Mouse (Mus musculus): ENCODE data around the gene Zfp628. TPM values are rescaled to one million over a fixed set of nuclear protein-coding genes. Genes with fewer than 3 reads are reported as not detected.

Gene Zfp628
- total and polyA plus RNA-seq, 2 experiments from 2014 or later: 6.0 to 9.2 TPM

DNA sequence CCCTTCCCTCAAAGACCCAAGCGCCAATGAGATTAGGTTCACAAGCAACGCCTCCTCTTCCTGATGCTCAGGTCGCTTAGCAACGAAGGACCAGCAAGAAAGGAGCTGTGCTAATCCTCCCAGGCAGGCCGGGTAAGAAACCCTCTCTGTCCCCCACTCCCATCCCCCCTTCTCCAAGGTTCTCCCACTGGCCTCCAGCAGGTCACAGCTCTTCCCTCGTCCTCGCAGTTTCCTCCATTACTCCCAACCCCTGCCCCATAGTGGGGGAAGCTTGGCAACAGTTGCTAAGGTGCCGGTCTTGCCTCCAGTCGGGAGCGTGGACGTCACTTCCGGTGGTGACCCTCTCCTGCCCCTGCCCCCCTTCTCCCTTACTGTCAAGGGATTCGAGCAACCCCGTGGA, 7.5 kb downstream of the Zfp628 start:
- peak overlapping the region; percentile 53 for H3K4me3 ChIP-seq (ENCODE audit: low read depth, low read length)
- 1% methylated on average over 14 of the region's 14 CpGs for WGBS
- no peaks in the 10 kb centered on the region for H3K27me3 ChIP-seq (ENCODE audit: insufficient read depth, low read length)
- DNase-seq (peak; percentile 95), ATAC-seq (peak; percentile 88)
- TF ChIP-seq CTCF (IDR thresholded peaks at IDR 0.05; ENCODE audit: low read depth): no peak
- H3K27ac ChIP-seq (ENCODE audit: low read depth, low read length): peak overlapping the region; percentile 96
- peaks cover 28% of the 10 kb centered on the region; the same call in 1 of the 2 replicates for H3K4me1 ChIP-seq (ENCODE audit: insufficient read depth)
- H3K9ac ChIP-seq: peak overlapping the region; percentile 68
- peak overlapping the region; percentile 97 for H3K4me2 ChIP-seq (ENCODE audit: low read depth)
- no peaks in the 10 kb centered on the region for H3K9me3 ChIP-seq (ENCODE audit: low read length)
- peaks cover 28% of the 10 kb centered on the region for H3K36me3 ChIP-seq (ENCODE audit: insufficient read depth)

- no peaks in the 10 kb centered on the region for H3K9me3 ChIP-seq (ENCODE audit: low read length)
- H3K4me1 ChIP-seq (ENCODE audit: insufficient read depth): peaks cover 28% of the 10 kb centered on the region; the same call in 1 of the 2 replicates
- peak; percentile 92 for DNase-seq
- H3K4me2 ChIP-seq (ENCODE audit: low read depth): peak overlapping the region; percentile 97
- H3K27ac ChIP-seq (ENCODE audit: low read depth, low read length): peak overlapping the region; percentile 96
- peak; percentile 53 for ATAC-seq
- peak overlapping the region; percentile 53 for H3K4me3 ChIP-seq (ENCODE audit: low read depth, low read length)
- TF ChIP-seq CTCF (IDR thresholded peaks at IDR 0.05; ENCODE audit: low read depth): peak; percentile 63
- peak overlapping the region; percentile 68 for H3K9ac ChIP-seq
- WGBS: 2% methylated on average over 14 of the region's 14 CpGs
- H3K27me3 ChIP-seq (ENCODE audit: insufficient read depth, low read length): no peaks in the 10 kb centered on the region
- H3K36me3 ChIP-seq (ENCODE audit: insufficient read depth): peaks cover 25% of the 10 kb centered on the region
These were observed 8.0 kb downstream of the Zfp628 start for GRCm38 (mm10) chr7:4922931-4923565.

DNA sequence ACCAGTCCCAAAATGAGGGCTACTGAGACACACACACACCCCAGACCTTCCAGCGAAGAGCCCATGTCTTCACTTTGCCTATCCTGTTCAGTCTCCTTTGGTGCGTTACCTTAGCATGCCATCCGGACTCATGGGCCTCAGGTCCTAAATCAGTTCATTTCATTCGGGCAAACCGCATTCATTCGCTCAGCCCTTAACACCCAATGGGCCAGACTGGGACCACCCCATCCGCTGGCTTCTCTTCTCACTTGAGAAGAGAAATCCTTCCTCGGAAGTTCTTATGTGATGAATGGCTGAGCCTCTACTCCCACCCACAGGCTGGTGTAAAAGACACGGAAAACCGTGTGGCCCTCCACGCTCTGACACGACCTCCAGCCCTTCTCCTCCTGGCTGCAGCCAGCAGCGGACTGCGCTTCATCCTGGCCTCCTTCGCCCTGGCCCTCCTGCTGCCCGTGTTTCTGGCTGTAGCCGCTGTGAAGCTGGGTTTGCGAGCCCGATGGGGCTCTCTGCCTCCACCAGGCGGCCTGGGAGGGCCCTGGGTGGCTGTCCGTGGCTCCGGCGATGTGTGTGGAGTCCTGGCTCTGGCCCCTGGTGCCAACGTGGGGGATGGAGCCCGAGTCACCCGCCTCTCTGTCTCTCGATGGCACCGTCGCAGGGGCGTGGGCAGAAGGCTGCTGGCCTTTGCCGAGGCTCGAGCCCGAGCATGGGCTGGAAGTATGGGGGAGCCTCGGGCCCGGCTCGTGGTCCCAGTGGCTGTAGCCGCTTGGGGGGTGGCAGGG, 8.8 kb downstream of the Zfp628 start:
- peaks cover 25% of the 10 kb centered on the region for H3K36me3 ChIP-seq (ENCODE audit: insufficient read depth)
- ATAC-seq (peak; percentile 8), DNase-seq (peak; percentile 67)
- peak overlapping the region; percentile 96 for H3K27ac ChIP-seq (ENCODE audit: low read depth, low read length)
- 5% methylated on average over 37 of the region's 37 CpGs for WGBS
- peak overlapping the region; percentile 97 for H3K4me2 ChIP-seq (ENCODE audit: low read depth)
- H3K4me3 ChIP-seq (ENCODE audit: low read depth, low read length): peak overlapping the region; percentile 53
- H3K4me1 ChIP-seq (ENCODE audit: insufficient read depth): peaks cover 28% of the 10 kb centered on the region; the same call in 1 of the 2 replicates
- H3K27me3 ChIP-seq (ENCODE audit: insufficient read depth, low read length): no peaks in the 10 kb centered on the region
- peak; percentile 67 for TF ChIP-seq CTCF (IDR thresholded peaks at IDR 0.05; ENCODE audit: low read depth)
- peak overlapping the region; percentile 68 for H3K9ac ChIP-seq
- no peaks in the 10 kb centered on the region for H3K9me3 ChIP-seq (ENCODE audit: low read length)

DNA sequence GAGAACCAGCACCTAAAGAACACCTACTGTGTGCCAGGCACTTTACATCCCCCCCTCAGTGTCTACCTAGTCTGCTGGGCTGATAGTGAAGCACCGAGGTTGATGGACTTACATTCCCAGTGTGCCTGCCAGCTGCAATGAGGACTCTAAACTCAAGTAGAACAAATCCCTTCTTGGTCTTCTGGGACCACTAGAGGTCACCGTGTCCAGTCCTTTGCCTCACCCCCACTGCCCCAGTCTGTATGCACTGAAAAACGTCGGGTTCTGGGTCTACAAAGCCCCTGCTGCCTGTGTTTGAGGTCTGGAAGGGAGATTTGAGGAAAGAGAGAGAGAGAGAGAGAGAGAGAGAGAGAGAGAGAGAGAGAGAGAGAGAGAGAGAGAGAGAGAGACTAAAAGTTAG, 9.5 kb downstream of the Zfp628 start:
- 1% methylated on average over 4 of the region's 4 CpGs for WGBS
- H3K4me3 ChIP-seq (ENCODE audit: low read depth, low read length): peak overlapping the region; percentile 53; the same call in 1 of the 2 replicates
- peak; percentile 41 for DNase-seq

GRCm38 (mm10) chr7:4924891-4925301, 9.9 kb downstream of the Zfp628 start:
- ATAC-seq: no peak
- peaks cover 28% of the 10 kb centered on the region; the same call in 1 of the 2 replicates for H3K4me1 ChIP-seq (ENCODE audit: insufficient read depth)
- 0% methylated on average over 3 of the region's 4 CpGs for WGBS

More for the DNA sequence above, 9.5 kb downstream of the Zfp628 start:
- Histone ChIP-seq H3K27ac (ENCODE audit: low read depth, low read length) (peak overlapping the region; percentile 96), H3K36me3 (ENCODE audit: insufficient read depth) (peaks cover 18% of the 10 kb centered on the region), H3K9ac (peak overlapping the region; percentile 68), H3K9me3 (ENCODE audit: low read length) (no peaks in the 10 kb centered on the region), H3K27me3 (ENCODE audit: insufficient read depth, low read length) (no peaks in the 10 kb centered on the region), H3K4me1 (ENCODE audit: insufficient read depth) (peaks cover 28% of the 10 kb centered on the region; the same call in 1 of the 2 replicates), H3K4me2 (ENCODE audit: low read depth) (peak overlapping the region; percentile 97)
- TF ChIP-seq CTCF (IDR thresholded peaks at IDR 0.05; ENCODE audit: low read depth): no peak
- no peak for ATAC-seq

DNA sequence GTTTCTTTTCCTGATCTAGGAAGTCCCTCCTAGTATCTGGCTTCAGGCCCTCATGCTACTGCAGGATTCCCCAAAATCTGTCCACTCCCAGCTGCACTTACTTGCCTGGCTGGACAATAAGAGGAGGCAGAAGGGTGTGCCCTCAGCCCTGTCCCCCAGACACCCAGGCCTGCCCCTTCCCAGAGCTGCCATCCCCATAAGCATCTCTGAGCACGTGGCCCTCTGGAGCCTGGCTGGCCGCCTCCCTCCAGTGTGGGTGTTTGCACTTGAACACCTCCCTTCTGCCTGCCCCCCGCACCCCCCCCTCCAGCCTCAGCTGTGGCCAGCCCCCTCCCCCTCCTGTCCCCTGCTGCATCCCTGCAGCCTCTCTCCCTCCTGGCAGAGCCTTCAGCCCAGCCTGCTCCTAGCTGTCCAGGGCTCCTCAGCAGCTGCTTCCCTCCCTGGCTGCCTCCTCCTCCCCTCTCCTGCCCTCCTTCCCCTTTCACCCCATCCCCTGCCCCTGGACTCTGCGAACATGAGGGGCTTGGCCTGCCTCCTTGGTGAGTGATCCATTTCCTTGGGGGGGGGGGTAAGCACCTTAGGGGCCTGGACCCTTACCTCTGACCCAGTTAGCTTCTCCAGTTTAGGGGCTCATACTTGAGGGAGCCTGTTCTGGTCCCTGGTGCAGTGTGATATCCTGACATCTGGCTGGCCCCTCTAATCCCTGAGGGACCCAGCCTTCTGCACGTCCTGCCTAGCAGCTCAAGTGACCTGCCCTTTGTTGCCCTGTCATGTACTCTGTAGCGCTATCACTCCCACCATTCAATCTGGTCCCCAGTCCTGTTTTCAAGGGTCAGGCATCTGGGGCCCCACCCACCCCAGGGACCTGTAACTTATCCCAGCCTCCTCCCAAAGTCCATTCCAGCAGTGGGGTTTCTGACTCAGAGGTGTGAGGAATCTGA, 10.7 kb downstream of the Zfp628 start, which contains the start of gene Ssc5d:
TSS of gene Ssc5d (plus strand) at position 345 of the 941 bp plus-strand sequence.
- Histone ChIP-seq H3K4me2 (ENCODE audit: low read depth) (peak within 1 kb of the TSS; percentile 97), H3K9me3 (ENCODE audit: low read length) (no peaks in the 10 kb centered on the region), H3K27ac (ENCODE audit: low read depth, low read length) (peak within 1 kb of the TSS; percentile 96; the same call in 1 of the 2 replicates), H3K4me3 (ENCODE audit: low read depth, low read length) (no peak within 1 kb of the TSS), H3K4me1 (ENCODE audit: insufficient read depth) (peaks cover 28% of the 10 kb centered on the region; the same call in 1 of the 2 replicates), H3K9ac (peak within 1 kb of the TSS; percentile 33; the same call in 1 of the 2 replicates), H3K36me3 (ENCODE audit: insufficient read depth) (peaks cover 6% of the 10 kb centered on the region), H3K27me3 (ENCODE audit: insufficient read depth, low read length) (no peaks in the 10 kb centered on the region)
- DNase-seq: no peak
- TF ChIP-seq CTCF (IDR thresholded peaks at IDR 0.05; ENCODE audit: low read depth): no peak
- WGBS: 7% methylated on average over 6 of the region's 6 CpGs
- ATAC-seq: no peak

More at GRCm38 (mm10) chr7:4924891-4925301, 9.9 kb downstream of the Zfp628 start:
- TF ChIP-seq CTCF (IDR thresholded peaks at IDR 0.05; ENCODE audit: low read depth): no peak
- Histone ChIP-seq H3K36me3 (ENCODE audit: insufficient read depth) (peaks cover 14% of the 10 kb centered on the region), H3K4me2 (ENCODE audit: low read depth) (no peak overlapping the region), H3K27ac (ENCODE audit: low read depth, low read length) (peak overlapping the region; percentile 96; the same call in 1 of the 2 replicates), H3K4me3 (ENCODE audit: low read depth, low read length) (no peak overlapping the region), H3K9ac (no peak overlapping the region), H3K27me3 (ENCODE audit: insufficient read depth, low read length) (no peaks in the 10 kb centered on the region), H3K9me3 (ENCODE audit: low read length) (no peaks in the 10 kb centered on the region)
- peak; percentile 42 for DNase-seq

Data from forebrain, postnatal 0 days (tissue).